Mouse (Mus musculus) CH12.LX (cell line): ENCODE measurements at regions not wholly inside any gene's neighbourhood (a gene's known extent, or its start where the extent isn't known, plus 50 kb on each side); places are given as distances from the start of the nearest gene placed in this dataset.

Experiments used
- DNase-seq: peaks from one replicate; pipeline ENCODE4 v3.0.0-alpha.2; 2013; ENCODE audit errors: extremely low read depth
- H3K27ac ChIP-seq: 2 replicates; pipeline ENCODE4 v1.5.1; 2012; ENCODE audit warnings: low read depth, mild to moderate bottlenecking, control low read depth, moderate library complexity; ENCODE audit not compliant: insufficient read depth
- H3K27me3 ChIP-seq: replicated peaks from 2 replicates; pipeline ENCODE3; 2012; ENCODE audit warnings: inconsistent platforms
- H3K36me3 ChIP-seq, 2 experiments: replicated peaks in 1 of 2; 2 replicates each; pipeline versions ENCODE3 to v1.6.1; 2012; ENCODE audit warnings: inconsistent platforms in 1 of 2, low read length in 1 of 2, mild to moderate bottlenecking in 1 of 2, mixed read lengths in 1 of 2, moderate library complexity in 1 of 2; ENCODE audit not compliant: control insufficient read depth in 1 of 2, insufficient read depth in 1 of 2
- H3K4me1 ChIP-seq, 2 experiments: 2 replicates each; pipeline ENCODE4 v1.6.1; 2012; ENCODE audit warnings: inconsistent platforms in 1 of 2, moderate library complexity in 1 of 2; ENCODE audit not compliant: insufficient read depth in 2 of 2, control insufficient read depth in 1 of 2
- H3K4me2 ChIP-seq: 2 replicates; pipeline ENCODE4 v1.6.1; 2012; ENCODE audit warnings: low read depth, mild to moderate bottlenecking, control low read depth; ENCODE audit not compliant: poor library complexity, insufficient read depth, severe bottlenecking
- H3K4me3 ChIP-seq, 3 experiments: fragments of 150-350 bp in 1 of 3; sonication (generic) in 1 of 3; replicated peaks in 1 of 3; 2 replicates each; pipeline versions ENCODE3 to v1.5.1; 2011 to 2012; ENCODE audit warnings: low read depth in 2 of 3, low read length in 2 of 3, mild to moderate bottlenecking in 2 of 3, moderate library complexity in 2 of 3, control low read depth in 1 of 3, improper control_type of control experiment in 1 of 3, inconsistent platforms in 1 of 3, mixed read lengths in 1 of 3; ENCODE audit not compliant: poor library complexity in 1 of 3
- H3K79me2 ChIP-seq: replicated peaks from 2 replicates; pipeline ENCODE4 v1.6.1; 2012; ENCODE audit warnings: mild to moderate bottlenecking, moderate library complexity; ENCODE audit not compliant: control insufficient read depth, poor library complexity, insufficient read depth, severe bottlenecking; ENCODE audit errors: extremely low read depth
- H3K9ac ChIP-seq: 2 replicates; pipeline ENCODE4 v1.6.1; 2012; ENCODE audit warnings: low read depth, mild to moderate bottlenecking, control low read depth, moderate library complexity; ENCODE audit not compliant: insufficient read depth
- H3K9me3 ChIP-seq: replicated peaks from 2 replicates; pipeline ENCODE3; 2012; ENCODE audit warnings: low read length, inconsistent platforms, mixed read lengths
- CHD1 ChIP-seq: IDR thresholded peaks from 2 replicates; pipeline ENCODE4 v1.6.1; 2012; ENCODE audit warnings: low read depth, low read length, improper control_type of control experiment, inconsistent platforms
- CHD2 ChIP-seq: IDR thresholded peaks from 2 replicates; pipeline ENCODE4 v1.6.1; 2011; ENCODE audit warnings: low read length, improper control_type of control experiment
- E2F4 ChIP-seq: IDR thresholded peaks from 2 replicates; pipeline ENCODE4 v1.6.1; 2011; ENCODE audit warnings: low read depth, low read length, improper control_type of control experiment; ENCODE audit not compliant: insufficient replicate concordance
- ELF1 ChIP-seq: IDR thresholded peaks from 2 replicates; pipeline ENCODE4 v1.6.1; 2014; ENCODE audit warnings: low read depth, mild to moderate bottlenecking, inconsistent platforms, low read length, improper control_type of control experiment
- ETS1 ChIP-seq: conservative IDR thresholded peaks from 2 replicates; pipeline ENCODE4 v1.6.1; 2012; ENCODE audit warnings: low read depth, mild to moderate bottlenecking, inconsistent platforms, low read length, improper control_type of control experiment, moderate library complexity
- HCFC1 ChIP-seq: IDR thresholded peaks from 2 replicates; pipeline ENCODE4 v1.6.1; 2012; ENCODE audit warnings: low read depth, mild to moderate bottlenecking, inconsistent platforms, low read length, improper control_type of control experiment
- IRF4 ChIP-seq: IDR thresholded peaks from 2 replicates; pipeline ENCODE4 v1.6.1; 2014; ENCODE audit warnings: low read depth, mild to moderate bottlenecking, inconsistent platforms, low read length, improper control_type of control experiment
- JUN ChIP-seq: IDR thresholded peaks from 2 replicates; pipeline ENCODE4 v1.6.1; 2011; ENCODE audit warnings: low read depth, mild to moderate bottlenecking, low read length, improper control_type of control experiment, moderate library complexity; ENCODE audit not compliant: insufficient read depth
- MAFK ChIP-seq: IDR thresholded peaks from 2 replicates; pipeline ENCODE4 v1.6.1; 2011; ENCODE audit warnings: low read length, improper control_type of control experiment; ENCODE audit not compliant: insufficient replicate concordance
- MAX ChIP-seq: IDR thresholded peaks from 2 replicates; pipeline ENCODE4 v1.6.1; 2011; ENCODE audit warnings: low read length, improper control_type of control experiment
- MAZ ChIP-seq: IDR thresholded peaks from 2 replicates; pipeline ENCODE4 v1.6.1; 2012; ENCODE audit warnings: low read depth, mild to moderate bottlenecking, inconsistent platforms, low read length, improper control_type of control experiment, moderate library complexity
- NRF1 ChIP-seq: IDR thresholded peaks from 2 replicates; pipeline ENCODE4 v1.6.1; 2014; ENCODE audit warnings: low read depth, mild to moderate bottlenecking, inconsistent platforms, low read length, improper control_type of control experiment, moderate library complexity
- POLR2A ChIP-seq: IDR thresholded peaks from 2 replicates; pipeline ENCODE4 v1.6.1; 2011; ENCODE audit warnings: low read depth, mild to moderate bottlenecking, improper control_type of control experiment, low read length
- POLR2AphosphoS2 ChIP-seq: IDR thresholded peaks from 2 replicates; pipeline ENCODE4 v1.6.1; 2011; ENCODE audit warnings: low read depth, low read length, improper control_type of control experiment
- RAD21 ChIP-seq: IDR thresholded peaks from 2 replicates; pipeline ENCODE4 v1.6.1; 2011; ENCODE audit warnings: low read depth, mild to moderate bottlenecking, low read length, improper control_type of control experiment, moderate library complexity
- RCOR1 ChIP-seq: conservative IDR thresholded peaks from 2 replicates; pipeline ENCODE4 v1.6.1; 2012; ENCODE audit warnings: low read depth, mild to moderate bottlenecking, inconsistent platforms, low read length, improper control_type of control experiment
- SMC3 ChIP-seq: IDR thresholded peaks from 2 replicates; pipeline ENCODE4 v1.6.1; 2011; ENCODE audit warnings: low read depth, low read length, improper control_type of control experiment
- USF2 ChIP-seq: conservative IDR thresholded peaks from 2 replicates; pipeline ENCODE4 v1.6.1; 2011; ENCODE audit warnings: low read depth, low read length, improper control_type of control experiment
- ZKSCAN1 ChIP-seq: IDR thresholded peaks from 2 replicates; pipeline ENCODE4 v1.6.1; 2012; ENCODE audit warnings: low read depth, inconsistent platforms, low read length, improper control_type of control experiment, borderline replicate concordance
- ZNF384 ChIP-seq: IDR thresholded peaks from 2 replicates; pipeline ENCODE4 v1.6.1; 2012; ENCODE audit warnings: low read depth, low read length, improper control_type of control experiment, inconsistent platforms
- dilution Hi-C: fragments of 300-500 bp; cut with MboI; formaldehyde crosslinking; loops from 2 replicates; pipeline ENCODE4 v1.14.3; 2020; ENCODE audit warnings: low sequenced_read_pairs; ENCODE audit not compliant: extremely low pct_unique_long_range_greater_than_20kb, extremely low pct_ligation_motif_present
- in situ Hi-C: fragments of 300-500 bp; cut with MboI; formaldehyde crosslinking; loops from 3 replicates; pipeline ENCODE4 v1.14.3; 2019; ENCODE audit warnings: low sequenced_read_pairs, low pct_ligation_motif_present, low pct_unique_long_range_greater_than_20kb, mixed read lengths

- H3K79me2 ChIP-seq: no peaks in the 10 kb centered on the region
- H3K27ac ChIP-seq: no peak overlapping the region
- no peaks in the 10 kb centered on the region for H3K4me1 ChIP-seq
- no peak overlapping the region for H3K9ac ChIP-seq
- H3K36me3 ChIP-seq: no peaks in the 10 kb centered on the region
- H3K4me3 ChIP-seq: no peak overlapping the region
- H3K9me3 ChIP-seq: no peaks in the 10 kb centered on the region
- dilution Hi-C loops: no loop called here
- no peak for DNase-seq
- TF ChIP-seq POLR2AphosphoS2 (no peak), ZKSCAN1 (no peak), ETS1 (no peak), MAFK (no peak), RCOR1 (no peak), RAD21 (no peak), USF2 (no peak), MAZ (no peak), HCFC1 (no peak), CHD1 (no peak), IRF4 (no peak), MAX (no peak), E2F4 (no peak), POLR2A (no peak), NRF1 (no peak)
- H3K4me2 ChIP-seq: no peak overlapping the region
- in situ Hi-C loops: no loop called here
- no peaks in the 10 kb centered on the region for H3K27me3 ChIP-seq
Observed at GRCm38 (mm10) chr3:66584831-66585230, 288.2 kb upstream of the Veph1 start.

GRCm38 (mm10) chr3:66584101-66584500 is 287.5 kb upstream of the Veph1 start:
- no peak for DNase-seq
- no peak overlapping the region for H3K27ac ChIP-seq
- in situ Hi-C loops: no loop called here
- no peak overlapping the region for H3K4me3 ChIP-seq
- no peaks in the 10 kb centered on the region for H3K4me1 ChIP-seq
- no peak overlapping the region for H3K4me2 ChIP-seq
- TF ChIP-seq CHD2 (no peak), ZNF384 (no peak), ELF1 (no peak), POLR2A (no peak), POLR2AphosphoS2 (no peak), SMC3 (no peak), ETS1 (no peak), JUN (no peak)
- H3K9me3 ChIP-seq: no peaks in the 10 kb centered on the region
- no peaks in the 10 kb centered on the region for H3K79me2 ChIP-seq
- no peaks in the 10 kb centered on the region for H3K36me3 ChIP-seq
- dilution Hi-C loops: no loop called here
- no peaks in the 10 kb centered on the region for H3K27me3 ChIP-seq
- H3K9ac ChIP-seq: no peak overlapping the region
